Mouse (Mus musculus) cerebellum, adult 2 months (tissue): Measurements from ENCODE around the gene AI464131. TPM values are rescaled to one million over a fixed set of nuclear protein-coding genes. Genes with fewer than 3 reads are reported as not detected.
A peak's percentile ranks its signal among the peaks of the same experiment; 100 is the strongest.

Source experiments
- DNase-seq, 2 experiments: peaks; one replicate each; pipeline ENCODE4 v3.0.0; 2021
- H3K27ac ChIP-seq: fragments of 200-500 bp; 2 replicates; pipeline ENCODE4 v1.5.1; 2012; ENCODE audit warnings: low read length, control low read depth, inconsistent platforms; ENCODE audit not compliant: insufficient read depth
- H3K27me3 ChIP-seq: fragments of 200-500 bp; 2 replicates; pipeline ENCODE4 v1.6.1; 2012; ENCODE audit warnings: inconsistent platforms, mild to moderate bottlenecking, low read length, moderate library complexity; ENCODE audit not compliant: control insufficient read depth, insufficient read depth
- H3K4me1 ChIP-seq: fragments of 200-500 bp; 2 replicates; pipeline ENCODE4 v1.6.1; 2011; ENCODE audit warnings: low read length; ENCODE audit not compliant: control insufficient read depth, insufficient read depth
- H3K4me3 ChIP-seq: fragments of 200-500 bp; replicated peaks from 2 replicates; pipeline ENCODE3; 2011; ENCODE audit warnings: mild to moderate bottlenecking, low read depth, low read length, control low read depth; ENCODE audit not compliant: insufficient read depth
- CTCF ChIP-seq: fragments of 200-500 bp; IDR thresholded peaks from 2 replicates; pipeline ENCODE4 v1.5.1; 2011; ENCODE audit warnings: low read depth, mild to moderate bottlenecking, control low read depth, low read length, moderate library complexity, borderline replicate concordance; ENCODE audit not compliant: insufficient read depth
- POLR2A ChIP-seq: fragments of 200-500 bp; IDR thresholded peaks from 2 replicates; pipeline ENCODE4 v1.6.1; 2011; ENCODE audit warnings: low read length, control low read depth, borderline replicate concordance; ENCODE audit not compliant: insufficient read depth
- WGBS: fragments of 180-500 bp; shearing (Covaris S2); methylation state at CpG from one replicate; pipeline ENCODE4 v1.1.7; 2018; 5-methylcytosine and 5-hydroxymethylcytosine counted together
- polyA plus RNA-seq: library from polyadenylated mRNA; depleted of rRNA; stranded (reverse); fragments of >200 nt; gene quantifications from 2 replicates; pipeline ENCODE4 v1.2.3, GENCODE M21; 2012

Gene AI464131
- polyA plus RNA-seq, 1 experiment, result 19.9 TPM

- Histone ChIP-seq H3K27me3 (no peaks in the 10 kb centered on the region), H3K4me1 (no peaks in the 10 kb centered on the region), H3K4me3 (peak overlapping the region; percentile 20), H3K27ac (no peak overlapping the region)
- WGBS, result 16% methylated on average over 34 of the region's 34 CpGs
- no peak for DNase-seq
- no peak for TF ChIP-seq CTCF
- TF ChIP-seq POLR2A, result no peak
These were observed 5.3 kb downstream of the AI464131 start for GRCm38 (mm10) chr4:41497579-41497978.

GRCm38 (mm10) chr4:41497046-41497445 is 5.8 kb downstream of the AI464131 start:
- DNase-seq, result no peak
- TF ChIP-seq POLR2A (no peak), CTCF (no peak)
- Histone ChIP-seq H3K27me3 (no peaks in the 10 kb centered on the region), H3K4me1 (no peaks in the 10 kb centered on the region), H3K4me3 (no peak overlapping the region), H3K27ac (no peak overlapping the region)
- 88% methylated on average over 5 of the region's 5 CpGs for WGBS

- Histone ChIP-seq H3K4me3 (no peak overlapping the region), H3K27me3 (no peaks in the 10 kb centered on the region), H3K27ac (no peak overlapping the region), H3K4me1 (no peaks in the 10 kb centered on the region)
- WGBS, result 27% methylated on average over 11 of the region's 11 CpGs
- no peak for TF ChIP-seq CTCF
- TF ChIP-seq POLR2A, result no peak
- peak in 1 of 2 experiments; percentile 32 for DNase-seq
These were observed 7.0 kb downstream of the AI464131 start for GRCm38 (mm10) chr4:41495850-41496249.

- Histone ChIP-seq H3K27ac (no peak overlapping the region), H3K4me3 (no peak overlapping the region), H3K4me1 (no peaks in the 10 kb centered on the region), H3K27me3 (no peaks in the 10 kb centered on the region)
- TF ChIP-seq CTCF (no peak), POLR2A (no peak)
- DNase-seq, result no peak
- WGBS, result 78% methylated on average over 4 of the region's 4 CpGs
These were observed 7.8 kb downstream of the AI464131 start for GRCm38 (mm10) chr4:41495076-41495475.

- 56% methylated on average over 3 of the region's 3 CpGs for whole genome bisulfite sequencing
- TF ChIP-seq CTCF (no peak), POLR2A (no peak)
- no peak for DNase-seq
- no peak overlapping the region for H3K27ac ChIP-seq
- H3K4me3 ChIP-seq, result no peak overlapping the region
- H3K4me1 ChIP-seq, result no peaks in the 10 kb centered on the region
- H3K27me3 ChIP-seq, result no peaks in the 10 kb centered on the region
These were observed 8.5 kb downstream of the AI464131 start for GRCm38 (mm10) chr4:41494378-41494777.

GRCm38 (mm10) chr4:41493464-41494116 is 9.3 kb downstream of the AI464131 start:
- H3K4me3 ChIP-seq, result no peak overlapping the region
- DNase-seq, result no peak
- WGBS, result 80% methylated on average over 3 of the region's 3 CpGs
- H3K27me3 ChIP-seq, result no peaks in the 10 kb centered on the region
- H3K27ac ChIP-seq, result no peak overlapping the region
- no peaks in the 10 kb centered on the region for H3K4me1 ChIP-seq
- TF ChIP-seq POLR2A (no peak), CTCF (no peak)

- no peak overlapping the region for H3K4me3 ChIP-seq
- 20% methylated on average over 7 of the region's 7 CpGs for WGBS
- DNase-seq, result no peak
- H3K27ac ChIP-seq, result no peak overlapping the region
- no peaks in the 10 kb centered on the region for H3K27me3 ChIP-seq
- TF ChIP-seq CTCF (no peak), POLR2A (no peak)
- H3K4me1 ChIP-seq, result no peaks in the 10 kb centered on the region
These were observed 9.9 kb downstream of the AI464131 start for GRCm38 (mm10) chr4:41492951-41493350.

GRCm38 (mm10) chr4:41481601-41482017 is 21.3 kb downstream of the AI464131 start:
- DNase-seq, result peak in 1 of 2 experiments; percentile 34
- H3K27ac ChIP-seq, result no peak overlapping the region
- H3K27me3 ChIP-seq, result no peaks in the 10 kb centered on the region
- 52% methylated on average over 6 of the region's 6 CpGs for WGBS
- no peak overlapping the region for H3K4me3 ChIP-seq
- TF ChIP-seq POLR2A, result no peak
- H3K4me1 ChIP-seq, result no peaks in the 10 kb centered on the region

- H3K4me1 ChIP-seq, result no peaks in the 10 kb centered on the region
- no peak overlapping the region for H3K4me3 ChIP-seq
- WGBS, result 35% methylated on average over 8 of the region's 8 CpGs
- H3K27me3 ChIP-seq, result no peaks in the 10 kb centered on the region
- no peak for TF ChIP-seq POLR2A
- no peak for TF ChIP-seq CTCF
- DNase-seq, result peak in 1 of 2 experiments; percentile 48
- H3K27ac ChIP-seq, result no peak overlapping the region
These were observed 22.6 kb downstream of the AI464131 start for GRCm38 (mm10) chr4:41480254-41480653.
